Mouse (Mus musculus): ENCODE measurements around the gene Muc16. TPM values are rescaled to one million over a fixed set of nuclear protein-coding genes. Genes with fewer than 3 reads are reported as not detected.

Gene Muc16
- polyA plus RNA-seq, 1 experiment from 2014 or later: 0.01 TPM

- no peaks in the 10 kb centered on the region for H3K9me3 ChIP-seq (replicated peaks; ENCODE audit: low read length)
- no peak overlapping the region for H3K4me3 ChIP-seq (replicated peaks; ENCODE audit: low read depth, low read length)
- H3K27me3 ChIP-seq (ENCODE audit: insufficient read depth, low read length): no peaks in the 10 kb centered on the region
- DNase-seq (ENCODE audit: low spot score) (peak; percentile 33), ATAC-seq (replicated peaks; ENCODE audit: low FRiP score, low read depth) (0 out of 2 replicates have a peak, but pooled peaks have one; percentile 49)
- H3K27ac ChIP-seq: no peak overlapping the region
- no peaks in the 10 kb centered on the region for H3K4me1 ChIP-seq (replicated peaks; ENCODE audit: insufficient read depth, low read length)
- H3K4me2 ChIP-seq (ENCODE audit: low read length): no peak overlapping the region
- peak; percentile 58 for TF ChIP-seq CTCF (IDR thresholded peaks at IDR 0.05; ENCODE audit: low read depth)
- 39% methylated on average over 2 of the region's 2 CpGs for WGBS
- H3K9ac ChIP-seq (ENCODE audit: low read depth, low read length): no peak overlapping the region
- H3K36me3 ChIP-seq (ENCODE audit: insufficient read depth, low read length): no peaks in the 10 kb centered on the region
Measured at GRCm38 (mm10) chr9:18508098-18508497, 166.2 kb downstream of the Muc16 start.

GRCm38 (mm10) chr9:18478168-18478567, 196.2 kb downstream of the Muc16 start, which contains the start of the genes Zfp558 and Mbd3l1:
Zfp558 (minus strand) TSS chr9:18478268.
Mbd3l1 (plus strand) TSS chr9:18478359.
- no peak for ATAC-seq (replicated peaks; ENCODE audit: low FRiP score, low read depth)
- H3K36me3 ChIP-seq (ENCODE audit: insufficient read depth, low read length): no peaks in the 10 kb centered on the region
- no peak within 1 kb of the TSS for H3K4me2 ChIP-seq (ENCODE audit: low read length)
- no peak for DNase-seq (ENCODE audit: low spot score)
- no peak for TF ChIP-seq CTCF (IDR thresholded peaks at IDR 0.05; ENCODE audit: low read depth)
- H3K4me1 ChIP-seq (replicated peaks; ENCODE audit: insufficient read depth, low read length): no peaks in the 10 kb centered on the region
- H3K27ac ChIP-seq: no peak within 1 kb of the TSS
- no peaks in the 10 kb centered on the region for H3K27me3 ChIP-seq (ENCODE audit: insufficient read depth, low read length)
- H3K9ac ChIP-seq (ENCODE audit: low read depth, low read length): no peak within 1 kb of the TSS
- WGBS: 71% methylated on average over 3 of the region's 3 CpGs
- no peak within 1 kb of the TSS for H3K4me3 ChIP-seq (replicated peaks; ENCODE audit: low read depth, low read length)
- H3K9me3 ChIP-seq (replicated peaks; ENCODE audit: low read length): no peaks in the 10 kb centered on the region

DNA sequence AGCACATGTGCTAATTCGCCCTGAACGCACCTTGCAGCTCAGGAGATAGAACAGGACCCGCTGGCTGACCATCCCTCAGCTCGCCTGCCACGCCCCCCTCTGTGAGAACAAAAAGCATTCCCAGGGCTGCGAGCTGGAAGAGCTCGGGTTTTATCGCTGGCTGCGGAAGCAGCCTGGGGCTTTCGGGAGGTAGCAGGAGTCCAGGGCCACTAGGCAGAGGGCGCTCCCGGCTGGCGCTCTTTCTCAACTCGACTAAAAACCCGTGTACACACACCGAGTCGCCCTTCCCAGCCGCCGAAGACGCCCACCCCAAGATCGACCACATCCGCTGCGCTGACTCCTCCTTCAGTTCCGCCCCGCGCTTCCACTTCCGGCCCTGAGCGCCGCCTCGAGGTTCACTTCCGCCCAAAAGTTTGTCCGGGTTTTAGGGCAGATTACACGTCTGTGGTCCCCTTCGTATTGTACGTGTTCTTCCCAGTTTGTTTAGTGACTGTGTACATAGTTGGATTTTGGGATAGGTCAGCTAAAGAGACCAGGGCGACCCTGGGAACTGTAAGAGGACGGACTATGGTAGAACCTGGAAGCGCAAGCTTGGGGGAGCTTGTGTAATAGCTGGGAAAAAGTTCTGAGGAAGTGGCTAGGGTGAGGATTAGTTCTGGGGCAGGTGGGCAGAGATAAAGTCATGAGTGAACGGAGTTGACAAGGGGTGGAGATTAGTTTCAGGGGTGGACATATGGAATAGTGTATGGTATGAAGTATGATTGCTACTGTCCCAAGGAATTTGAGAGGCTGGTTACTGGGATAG, 200.8 kb downstream of the Muc16 start:
- peak; percentile 94 for ATAC-seq (replicated peaks; ENCODE audit: low FRiP score, low read depth)

DNA sequence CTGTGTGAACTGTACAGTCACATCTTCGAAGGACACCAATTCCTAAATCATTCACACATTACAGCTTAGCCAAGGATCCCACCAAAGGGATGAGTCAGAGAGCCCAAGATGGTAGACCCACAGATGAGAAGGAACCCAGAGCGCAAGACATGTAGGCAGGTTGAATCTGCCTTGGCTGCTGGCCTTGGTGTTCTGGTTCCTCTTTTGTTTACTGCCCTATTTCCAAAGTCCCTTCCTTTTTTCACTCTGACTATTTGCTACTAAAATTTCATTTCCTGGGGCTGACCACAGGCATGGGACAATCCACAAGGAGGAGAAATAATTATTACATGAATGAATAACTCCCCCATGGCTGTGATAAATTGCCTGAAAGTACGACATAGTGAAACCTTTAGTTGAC, 206.3 kb downstream of the Muc16 start:
- no peak overlapping the region for H3K27ac ChIP-seq
- no peak overlapping the region for H3K4me3 ChIP-seq (replicated peaks; ENCODE audit: low read depth, low read length)
- H3K4me2 ChIP-seq (ENCODE audit: low read length): no peak overlapping the region
- 74% methylated on average over 3 of the region's 3 CpGs for WGBS
- no peak for TF ChIP-seq CTCF (IDR thresholded peaks at IDR 0.05; ENCODE audit: low read depth)
- no peak overlapping the region for H3K9ac ChIP-seq (ENCODE audit: low read depth, low read length)
- no peaks in the 10 kb centered on the region for H3K36me3 ChIP-seq (ENCODE audit: insufficient read depth, low read length)
- peak; percentile 19 for DNase-seq (ENCODE audit: low spot score)
- no peaks in the 10 kb centered on the region for H3K4me1 ChIP-seq (replicated peaks; ENCODE audit: insufficient read depth, low read length)
- H3K27me3 ChIP-seq (ENCODE audit: insufficient read depth, low read length): no peaks in the 10 kb centered on the region
- ATAC-seq (replicated peaks; ENCODE audit: low FRiP score, low read depth): no peak
- no peaks in the 10 kb centered on the region for H3K9me3 ChIP-seq (replicated peaks; ENCODE audit: low read length)

More for the DNA sequence above, 200.8 kb downstream of the Muc16 start:
- DNase-seq (ENCODE audit: low spot score): peak; percentile 95
- peak; percentile 48 for TF ChIP-seq CTCF (IDR thresholded peaks at IDR 0.05; ENCODE audit: low read depth)
- Histone ChIP-seq H3K9ac (ENCODE audit: low read depth, low read length) (peak overlapping the region; percentile 49), H3K36me3 (ENCODE audit: insufficient read depth, low read length) (no peaks in the 10 kb centered on the region), H3K4me1 (replicated peaks; ENCODE audit: insufficient read depth, low read length) (no peaks in the 10 kb centered on the region), H3K27me3 (ENCODE audit: insufficient read depth, low read length) (no peaks in the 10 kb centered on the region), H3K27ac (peak overlapping the region; percentile 80), H3K9me3 (replicated peaks; ENCODE audit: low read length) (no peaks in the 10 kb centered on the region), H3K4me2 (ENCODE audit: low read length) (peak overlapping the region; percentile 63), H3K4me3 (replicated peaks; ENCODE audit: low read depth, low read length) (peak overlapping the region; percentile 57)
- 5% methylated on average over 39 of the region's 39 CpGs for WGBS

DNA sequence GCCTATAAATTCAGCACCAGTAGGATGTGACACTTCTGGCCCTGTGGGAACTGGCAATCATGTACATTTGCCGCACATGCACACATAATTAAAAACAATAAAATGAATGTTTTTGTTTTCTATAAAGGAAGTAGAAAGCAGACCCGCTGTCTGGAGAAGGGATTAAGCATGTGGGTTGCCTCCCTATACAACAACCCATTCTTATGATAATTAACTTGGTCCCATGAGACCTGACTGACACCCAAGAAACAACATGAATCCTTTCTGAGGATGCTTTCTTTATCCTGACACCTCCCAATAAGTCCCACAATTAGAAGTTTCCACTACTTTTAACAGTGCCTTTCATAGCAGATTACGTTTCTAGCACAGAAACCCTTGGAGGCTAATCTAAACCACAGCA, 207.0 kb downstream of the Muc16 start:
- H3K9me3 ChIP-seq (replicated peaks; ENCODE audit: low read length): no peaks in the 10 kb centered on the region
- no peaks in the 10 kb centered on the region for H3K4me1 ChIP-seq (replicated peaks; ENCODE audit: insufficient read depth, low read length)
- H3K9ac ChIP-seq (ENCODE audit: low read depth, low read length): no peak overlapping the region
- no peak for TF ChIP-seq CTCF (IDR thresholded peaks at IDR 0.05; ENCODE audit: low read depth)
- no peak overlapping the region for H3K27ac ChIP-seq
- no peaks in the 10 kb centered on the region for H3K27me3 ChIP-seq (ENCODE audit: insufficient read depth, low read length)
- no peak for ATAC-seq (replicated peaks; ENCODE audit: low FRiP score, low read depth)
- no peak for DNase-seq (ENCODE audit: low spot score)
- H3K4me3 ChIP-seq (replicated peaks; ENCODE audit: low read depth, low read length): no peak overlapping the region
- 77% methylated on average over 3 of the region's 3 CpGs for WGBS
- H3K4me2 ChIP-seq (ENCODE audit: low read length): no peak overlapping the region
- no peaks in the 10 kb centered on the region for H3K36me3 ChIP-seq (ENCODE audit: insufficient read depth, low read length)

- no peak overlapping the region for H3K9ac ChIP-seq (ENCODE audit: low read depth, low read length)
- no peaks in the 10 kb centered on the region for H3K9me3 ChIP-seq (replicated peaks; ENCODE audit: low read length)
- no peak for ATAC-seq (replicated peaks; ENCODE audit: low FRiP score, low read depth)
- H3K27ac ChIP-seq: no peak overlapping the region
- no peak overlapping the region for H3K4me2 ChIP-seq (ENCODE audit: low read length)
- H3K4me3 ChIP-seq (replicated peaks; ENCODE audit: low read depth, low read length): no peak overlapping the region
- no peak for DNase-seq (ENCODE audit: low spot score)
- peaks cover 4% of the 10 kb centered on the region for H3K36me3 ChIP-seq (ENCODE audit: insufficient read depth, low read length)
- H3K4me1 ChIP-seq (replicated peaks; ENCODE audit: insufficient read depth, low read length): no peaks in the 10 kb centered on the region
- TF ChIP-seq CTCF (IDR thresholded peaks at IDR 0.05; ENCODE audit: low read depth): no peak
- WGBS: 97% methylated on average over 4 of the region's 4 CpGs
- H3K27me3 ChIP-seq (ENCODE audit: insufficient read depth, low read length): no peaks in the 10 kb centered on the region
Measured at GRCm38 (mm10) chr9:18456520-18456919, 217.8 kb downstream of the Muc16 start.

Small RNA genes within 50 kb of the gene (microRNA-seq; reads per million reads assigned to microRNA genes)
- not detected for gene Gm22854

Other genes starting within 250 kb of the Muc16 start
- gene Mbd3l2, start 243.9 kb downstream of the Muc16 start, polyA plus RNA-seq (2015; fragmentation: Nextera tagmentation; extraction: Ambion mirVana): not detected in 2 replicates
- gene Zfp558, start 196.3 kb downstream of the Muc16 start, polyA plus RNA-seq (2015; fragmentation: Nextera tagmentation; extraction: Ambion mirVana): 4.9 TPM in 2 replicates
- not detected in 2 replicates for gene Mbd3l1, start 196.2 kb downstream of the Muc16 start, polyA plus RNA-seq (2015; fragmentation: Nextera tagmentation; extraction: Ambion mirVana)
- gene Olfr24, start 89.5 kb upstream of the Muc16 start, polyA plus RNA-seq (2015; fragmentation: Nextera tagmentation; extraction: Ambion mirVana): not detected in 2 replicates
- gene Olfr828, start 145.0 kb upstream of the Muc16 start, polyA plus RNA-seq (2015; fragmentation: Nextera tagmentation; extraction: Ambion mirVana): not detected in 2 replicates
- 0.09 and 0.16 TPM in 2 replicates for gene Olfr829, start 180.4 kb upstream of the Muc16 start, polyA plus RNA-seq (2015; fragmentation: Nextera tagmentation; extraction: Ambion mirVana)
- 0.07 TPM in 1 of 2 replicates, not detected in the other for gene Olfr830, start 200.2 kb upstream of the Muc16 start, polyA plus RNA-seq (2015; fragmentation: Nextera tagmentation; extraction: Ambion mirVana)

All from kidney, postnatal 0 days (tissue).